Mouse (Mus musculus) forebrain, embryonic 13.5 days (tissue): ENCODE data around the gene Vezt. TPM values are rescaled to one million over a fixed set of nuclear protein-coding genes. Genes with fewer than 3 reads are reported as not detected.

Source experiments
- ATAC-seq: fragments of 200-750 bp; cut with Nextera tagmentation; 2 replicates; pipeline ENCODE4 v1.8.0; 2017
- H3K27ac ChIP-seq: fragments of 300-500 bp; sonication (generic); 2 replicates; pipeline ENCODE4 v1.5.1; 2015; ENCODE audit warnings: inconsistent platforms, mild to moderate bottlenecking, moderate library complexity
- H3K27me3 ChIP-seq: fragments of 300-500 bp; sonication (generic); 2 replicates; pipeline ENCODE4 v1.6.1; 2015; ENCODE audit warnings: mild to moderate bottlenecking, inconsistent platforms
- H3K36me3 ChIP-seq: fragments of 300-500 bp; sonication (generic); 2 replicates; pipeline ENCODE4 v1.6.1; 2015; ENCODE audit warnings: mild to moderate bottlenecking, inconsistent platforms; ENCODE audit not compliant: poor library complexity, severe bottlenecking
- H3K4me1 ChIP-seq: fragments of 300-500 bp; sonication (generic); 2 replicates; pipeline ENCODE4 v1.6.1; 2015; ENCODE audit warnings: inconsistent platforms
- H3K4me2 ChIP-seq: fragments of 300-500 bp; sonication (generic); 2 replicates; pipeline ENCODE4 v1.6.1; 2015; ENCODE audit warnings: inconsistent platforms, mild to moderate bottlenecking, moderate library complexity
- H3K4me3 ChIP-seq: fragments of 300-500 bp; sonication (generic); 2 replicates; pipeline ENCODE4 v1.5.1; 2015; ENCODE audit warnings: mild to moderate bottlenecking, inconsistent platforms
- H3K9ac ChIP-seq: fragments of 300-500 bp; sonication (generic); 2 replicates; pipeline ENCODE4 v1.6.1; 2015; ENCODE audit warnings: mild to moderate bottlenecking, inconsistent platforms
- H3K9me3 ChIP-seq: fragments of 300-500 bp; sonication (generic); replicated peaks from 2 replicates; pipeline ENCODE4 v1.6.1; 2016; ENCODE audit warnings: inconsistent platforms
- WGBS: fragments of 180-500 bp; shearing (Covaris S2); methylation state at CpG from one replicate; pipeline ENCODE4 v1.1.7; 2015; 5-methylcytosine and 5-hydroxymethylcytosine counted together
- polyA plus RNA-seq: library from polyadenylated mRNA; unstranded; fragments of >200 nt; fragmentation: Nextera tagmentation; extraction: Ambion mirVana; gene quantifications from 2 replicates; pipeline ENCODE4 v1.2.1, GENCODE M21; 2015

The Vezt gene
- polyA plus RNA-seq, 1 experiment from 2014 or later, result 50.8 TPM

DNA sequence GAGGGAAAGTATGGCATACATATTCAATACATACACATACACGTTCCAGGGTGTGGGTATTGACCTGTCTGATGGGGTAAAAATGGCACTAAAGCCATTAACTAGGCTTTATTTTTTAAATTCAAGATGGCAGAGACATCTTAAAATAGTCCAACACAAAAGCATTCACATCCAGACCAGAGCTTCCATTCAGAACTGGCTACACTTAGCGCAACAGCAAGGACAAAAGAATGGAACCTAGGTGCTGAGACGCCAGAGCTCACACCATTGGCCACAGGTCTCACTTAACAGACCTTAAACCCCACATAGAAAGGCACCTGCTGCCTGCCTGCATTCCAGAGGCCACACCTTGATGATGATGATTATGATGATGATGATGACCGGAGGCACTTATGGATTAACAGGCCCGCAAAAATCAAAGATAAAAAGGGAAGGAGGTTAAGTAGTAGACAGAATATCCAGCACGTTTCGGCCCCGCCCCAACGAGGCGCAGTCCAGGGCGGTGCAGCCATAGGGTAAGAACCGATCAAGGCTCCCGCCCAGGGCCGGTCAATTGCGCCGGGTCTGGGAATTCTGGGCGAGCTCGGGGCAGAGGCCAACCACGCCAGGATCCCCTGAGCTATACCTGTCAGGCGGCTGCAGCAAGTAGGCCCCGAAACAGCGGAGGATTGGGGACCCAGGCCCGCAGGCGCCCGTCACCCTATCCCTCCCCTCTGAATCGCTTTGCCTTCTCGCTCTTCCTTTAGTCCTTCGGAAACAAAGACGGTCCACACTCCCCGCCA lies 550 bp downstream of the Vezt start:
- WGBS, result under 1% methylated on average over 29 of the region's 30 CpGs
- peaks cover 13% of the 10 kb centered on the region for H3K36me3 ChIP-seq
- H3K4me2 ChIP-seq, result peak overlapping the region; percentile 76
- peaks cover 29% of the 10 kb centered on the region for H3K4me1 ChIP-seq
- H3K27me3 ChIP-seq, result no peaks in the 10 kb centered on the region
- peak overlapping the region; percentile 65 for H3K27ac ChIP-seq
- H3K9me3 ChIP-seq, result no peaks in the 10 kb centered on the region
- ATAC-seq, result peak; percentile 79
- H3K4me3 ChIP-seq, result peak overlapping the region; percentile 80
- H3K9ac ChIP-seq, result peak overlapping the region; percentile 92

DNA sequence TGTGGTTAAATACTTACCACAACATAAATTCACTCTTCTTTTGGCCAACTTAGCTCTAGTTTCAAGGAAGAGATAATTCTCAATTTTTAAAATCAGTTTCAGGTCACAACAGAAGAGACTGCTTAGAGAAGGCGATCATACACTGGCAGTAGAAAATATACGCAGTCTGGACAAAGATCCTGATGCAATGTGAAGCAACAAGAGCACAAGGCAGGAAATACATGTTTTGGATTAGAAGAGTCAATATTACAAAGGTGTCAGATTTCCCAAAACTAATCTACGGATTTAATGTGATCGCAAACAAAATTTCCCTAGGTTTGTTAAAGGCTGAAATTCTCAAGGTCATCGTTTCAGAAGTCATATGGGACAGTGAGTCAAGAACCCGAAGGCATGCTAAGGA lies 4.5 kb downstream of the Vezt start:
- 94% methylated on average over 6 of the region's 6 CpGs for WGBS
- no peak overlapping the region for H3K9ac ChIP-seq

DNA sequence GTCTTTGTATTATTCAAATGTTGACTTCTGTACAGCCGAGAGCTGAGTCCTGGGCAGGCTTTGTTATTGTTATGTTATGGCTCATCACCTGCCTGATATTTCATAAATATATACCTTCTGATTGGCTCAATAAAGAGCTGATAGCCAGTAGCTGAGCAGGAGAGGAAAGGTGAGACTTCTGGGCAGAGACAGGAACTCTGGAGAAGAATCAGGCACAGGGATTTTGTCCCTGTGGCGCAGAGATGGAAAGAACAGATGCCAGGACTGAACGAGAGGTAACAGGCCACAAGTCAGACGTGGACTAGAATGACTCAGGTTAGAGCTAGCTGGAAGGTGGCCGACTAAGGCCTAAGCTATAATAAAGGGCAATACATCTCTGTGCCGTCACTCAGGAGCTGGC lies 7.1 kb downstream of the Vezt start:
- Histone ChIP-seq H3K4me3 (no peak overlapping the region), H3K4me1 (peaks cover 11% of the 10 kb centered on the region), H3K9ac (no peak overlapping the region), H3K27me3 (no peaks in the 10 kb centered on the region), H3K27ac (no peak overlapping the region), H3K4me2 (no peak overlapping the region), H3K9me3 (no peaks in the 10 kb centered on the region), H3K36me3 (peaks cover 61% of the 10 kb centered on the region)
- ATAC-seq, result no peak
- 91% methylated on average over 6 of the region's 6 CpGs for WGBS

More for the DNA sequence above, 4.5 kb downstream of the Vezt start:
- peaks cover 26% of the 10 kb centered on the region for H3K4me1 ChIP-seq
- H3K4me3 ChIP-seq, result no peak overlapping the region
- H3K27me3 ChIP-seq, result no peaks in the 10 kb centered on the region
- no peaks in the 10 kb centered on the region for H3K9me3 ChIP-seq
- H3K4me2 ChIP-seq, result no peak overlapping the region
- no peak for ATAC-seq
- H3K27ac ChIP-seq, result no peak overlapping the region
- peaks cover 38% of the 10 kb centered on the region for H3K36me3 ChIP-seq

DNA sequence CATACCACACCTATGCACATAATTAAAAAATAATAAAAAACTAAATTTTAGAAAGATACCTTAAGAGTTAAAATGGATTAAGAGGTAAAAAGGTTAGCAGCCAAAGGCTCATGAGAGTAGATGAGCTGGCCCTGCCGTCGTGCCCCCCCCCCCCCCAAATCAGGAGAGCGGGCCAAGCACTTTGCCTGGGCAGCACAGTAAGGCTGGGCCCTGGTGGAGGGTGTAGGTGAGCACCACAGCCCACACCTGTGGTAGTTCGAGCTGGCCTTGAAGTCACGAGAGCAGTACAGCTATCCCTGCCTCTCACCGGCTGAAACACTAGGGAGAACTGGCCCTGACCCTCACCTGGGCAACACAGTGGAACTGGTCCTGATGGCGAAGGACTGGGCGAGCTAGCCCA lies 10.5 kb downstream of the Vezt start:
- Histone ChIP-seq H3K27ac (no peak overlapping the region), H3K27me3 (no peaks in the 10 kb centered on the region), H3K4me2 (no peak overlapping the region), H3K9ac (no peak overlapping the region), H3K9me3 (no peaks in the 10 kb centered on the region), H3K4me1 (no peaks in the 10 kb centered on the region), H3K36me3 (peaks cover 48% of the 10 kb centered on the region), H3K4me3 (no peak overlapping the region)
- ATAC-seq, result no peak
- 94% methylated on average over 8 of the region's 8 CpGs for WGBS

DNA sequence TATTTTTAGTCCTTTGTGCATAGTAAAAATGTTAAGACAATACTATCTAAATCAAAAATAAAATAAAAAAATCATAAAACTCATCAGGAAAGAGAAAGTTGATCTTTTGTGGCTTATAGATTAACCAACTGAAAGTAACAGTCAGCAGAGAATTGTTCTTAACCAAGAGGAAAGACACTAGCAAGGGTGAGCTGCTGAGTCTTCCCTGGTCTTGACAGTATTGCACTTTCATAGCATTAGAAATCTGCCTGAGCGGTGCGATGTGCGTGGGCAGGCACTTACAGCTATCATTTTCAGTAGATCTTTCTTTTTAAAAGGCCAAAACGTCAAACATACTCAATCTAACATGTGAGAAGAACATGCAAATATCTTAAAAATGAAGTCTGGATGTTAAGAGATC lies 14.6 kb downstream of the Vezt start:
- Histone ChIP-seq H3K9ac (no peak overlapping the region), H3K27ac (no peak overlapping the region), H3K36me3 (peaks cover 21% of the 10 kb centered on the region), H3K4me3 (no peak overlapping the region), H3K4me2 (no peak overlapping the region), H3K9me3 (no peaks in the 10 kb centered on the region), H3K4me1 (no peaks in the 10 kb centered on the region), H3K27me3 (no peaks in the 10 kb centered on the region)
- no peak for ATAC-seq
- WGBS, result 92% methylated on average over 4 of the region's 4 CpGs

DNA sequence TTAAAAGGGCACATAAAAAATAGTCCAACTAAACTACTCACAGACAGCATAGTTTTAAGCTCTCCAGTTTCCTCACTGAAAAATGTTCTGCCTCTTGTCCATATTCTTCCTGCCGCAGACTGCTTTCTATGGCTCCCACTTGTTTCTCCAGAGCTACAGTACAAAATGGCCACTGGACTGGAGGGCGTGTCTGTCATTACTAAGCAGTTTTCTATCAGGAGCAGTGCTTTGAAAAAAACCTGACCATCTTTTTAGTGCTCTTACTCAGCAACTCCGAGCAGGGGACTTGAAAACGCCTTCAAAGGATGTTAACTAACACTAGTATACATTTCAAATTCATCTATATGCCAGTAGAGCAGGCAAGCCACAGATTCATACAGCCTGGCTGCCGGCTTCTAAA lies 15.0 kb downstream of the Vezt start:
- Histone ChIP-seq H3K9me3 (no peaks in the 10 kb centered on the region), H3K27ac (no peak overlapping the region), H3K4me2 (no peak overlapping the region), H3K4me1 (no peaks in the 10 kb centered on the region), H3K9ac (no peak overlapping the region), H3K4me3 (no peak overlapping the region), H3K27me3 (no peaks in the 10 kb centered on the region), H3K36me3 (peaks cover 17% of the 10 kb centered on the region)
- 87% methylated on average over 5 of the region's 5 CpGs for WGBS
- ATAC-seq, result no peak

DNA sequence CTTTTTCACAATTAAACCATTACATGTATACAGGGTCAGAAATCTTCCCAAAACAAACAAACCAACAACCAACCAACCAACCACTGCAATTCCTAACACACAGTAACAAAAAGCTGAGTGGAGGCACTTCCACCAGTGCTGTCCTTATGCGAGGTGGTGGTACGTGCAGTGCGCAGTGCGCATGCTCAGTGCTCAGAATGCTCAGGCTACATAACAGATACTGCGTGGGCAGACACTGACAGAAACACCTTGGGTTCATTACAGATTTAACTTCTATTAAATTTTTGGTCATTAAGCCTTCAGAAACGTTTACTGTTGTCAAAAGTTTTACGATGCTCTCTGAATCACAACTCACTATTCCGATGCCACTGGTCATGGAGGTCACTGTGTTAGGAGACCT lies 18.2 kb downstream of the Vezt start:
- Histone ChIP-seq H3K27ac (no peak overlapping the region), H3K27me3 (no peaks in the 10 kb centered on the region), H3K9me3 (no peaks in the 10 kb centered on the region), H3K4me3 (no peak overlapping the region), H3K4me2 (no peak overlapping the region), H3K9ac (no peak overlapping the region), H3K36me3 (no peaks in the 10 kb centered on the region), H3K4me1 (no peaks in the 10 kb centered on the region)
- no peak for ATAC-seq
- WGBS, result 93% methylated on average over 8 of the region's 8 CpGs

DNA sequence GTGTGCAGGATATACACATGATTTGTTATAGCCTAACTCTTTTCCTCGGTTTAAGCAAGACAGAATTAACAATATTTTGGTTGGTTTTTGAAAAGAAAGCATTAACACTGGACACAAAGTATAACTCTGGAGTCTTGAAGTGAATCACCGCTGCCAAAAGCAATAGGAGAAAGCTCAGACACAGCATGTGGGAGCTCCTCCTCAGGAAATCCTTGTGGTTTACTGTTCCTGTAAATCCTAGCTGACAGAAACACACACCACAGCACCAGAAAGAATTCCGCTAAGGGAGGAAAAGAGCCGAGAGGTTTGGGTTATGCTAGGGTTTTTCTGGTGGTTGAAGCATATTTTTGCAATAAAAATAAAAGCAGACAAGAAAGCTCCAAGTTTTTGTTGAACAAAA lies 21.4 kb downstream of the Vezt start:
- Histone ChIP-seq H3K9ac (no peak overlapping the region), H3K4me3 (no peak overlapping the region), H3K36me3 (no peaks in the 10 kb centered on the region), H3K9me3 (no peaks in the 10 kb centered on the region), H3K27me3 (no peaks in the 10 kb centered on the region), H3K27ac (no peak overlapping the region), H3K4me2 (no peak overlapping the region), H3K4me1 (no peaks in the 10 kb centered on the region)
- WGBS, result 78% methylated on average over 4 of the region's 4 CpGs
- no peak for ATAC-seq

DNA sequence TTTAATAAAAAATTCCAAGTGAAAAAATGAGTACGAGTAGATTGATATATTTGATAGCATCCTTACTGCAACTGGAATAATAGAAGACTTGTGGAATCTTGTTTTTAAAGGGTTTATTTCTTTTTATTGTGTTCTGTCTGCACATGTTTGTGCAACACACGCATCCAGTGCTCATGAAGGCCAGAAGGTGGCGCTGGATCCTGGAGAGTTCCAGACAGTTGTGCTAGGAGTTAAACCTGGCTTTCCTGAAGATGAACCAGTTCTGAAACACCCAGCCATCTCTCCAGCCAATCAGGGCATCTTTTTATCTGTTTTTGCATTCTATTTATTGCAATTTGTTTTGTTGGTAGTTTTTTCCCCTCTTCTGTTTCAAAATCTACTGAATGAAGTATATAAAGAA lies 22.4 kb downstream of the Vezt start:
- 43% methylated on average over 3 of the region's 3 CpGs for WGBS
- Histone ChIP-seq H3K27ac (no peak overlapping the region), H3K27me3 (no peaks in the 10 kb centered on the region)

DNA sequence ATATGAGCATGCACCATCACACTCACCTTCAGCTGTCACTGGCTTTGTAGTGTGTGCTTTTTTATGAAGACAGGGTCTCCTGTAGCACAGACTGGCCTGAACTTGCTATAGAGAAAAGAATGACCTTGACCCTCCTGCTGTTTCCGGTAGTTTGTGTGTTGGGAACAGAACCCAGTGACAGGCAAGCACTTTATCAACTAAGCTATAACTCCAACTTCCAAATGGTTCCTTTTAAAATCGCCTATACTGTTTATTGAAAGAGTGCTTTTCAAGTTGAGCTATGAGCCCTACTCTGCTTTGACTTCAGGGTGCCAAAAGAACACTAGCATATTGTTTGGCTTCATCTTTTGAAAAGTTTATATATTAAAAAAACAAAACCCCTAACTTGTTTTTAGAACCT lies 24.6 kb downstream of the Vezt start:
- Histone ChIP-seq H3K4me1 (no peaks in the 10 kb centered on the region), H3K36me3 (peaks cover 14% of the 10 kb centered on the region), H3K4me3 (no peak overlapping the region), H3K27ac (no peak overlapping the region), H3K27me3 (no peaks in the 10 kb centered on the region), H3K9me3 (no peaks in the 10 kb centered on the region), H3K9ac (no peak overlapping the region), H3K4me2 (no peak overlapping the region)
- WGBS, result 83% methylated on average over 2 of the region's 2 CpGs
- ATAC-seq, result no peak

More for the DNA sequence above, 22.4 kb downstream of the Vezt start:
- no peak for ATAC-seq
- H3K4me2 ChIP-seq, result no peak overlapping the region
- H3K4me1 ChIP-seq, result no peaks in the 10 kb centered on the region
- 0 out of 2 replicates have a peak, but pooled peaks cover 4% of the 10 kb centered on the region for H3K36me3 ChIP-seq
- H3K9me3 ChIP-seq, result no peaks in the 10 kb centered on the region
- no peak overlapping the region for H3K9ac ChIP-seq
- no peak overlapping the region for H3K4me3 ChIP-seq

DNA sequence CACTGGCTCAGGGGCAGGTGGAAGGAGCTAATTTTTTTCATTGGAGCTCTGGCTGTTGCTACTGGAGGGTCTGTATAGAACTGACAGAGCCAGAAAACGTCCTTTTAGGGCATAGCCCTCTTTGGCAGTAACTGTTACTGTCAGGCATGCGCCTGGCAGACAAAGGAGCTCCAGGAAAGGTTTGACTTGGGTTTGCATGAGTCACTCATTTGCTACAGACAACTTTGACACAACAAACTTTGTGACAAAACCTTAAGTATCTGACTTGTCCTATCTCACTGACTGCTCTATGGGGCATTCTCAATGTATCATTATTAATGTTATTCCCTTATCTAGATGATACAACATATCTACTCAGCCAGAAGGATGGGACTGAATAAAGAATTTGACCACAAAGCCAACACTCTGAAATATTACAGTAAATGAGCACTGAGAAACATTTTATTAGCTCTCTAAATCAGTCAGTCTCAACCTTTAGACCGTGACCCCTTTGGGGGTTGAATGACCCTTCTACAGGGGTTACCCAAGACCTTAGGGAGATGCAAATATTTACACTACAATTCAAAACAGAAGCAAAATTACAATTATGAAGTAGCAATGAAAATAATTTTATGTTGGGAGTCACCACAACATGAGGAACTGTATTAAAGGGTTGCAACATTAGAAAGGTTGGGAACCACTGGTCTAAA lies 25.5 kb downstream of the Vezt start:
- no peaks in the 10 kb centered on the region for H3K4me1 ChIP-seq
- ATAC-seq, result no peak
- no peaks in the 10 kb centered on the region for H3K27me3 ChIP-seq

DNA sequence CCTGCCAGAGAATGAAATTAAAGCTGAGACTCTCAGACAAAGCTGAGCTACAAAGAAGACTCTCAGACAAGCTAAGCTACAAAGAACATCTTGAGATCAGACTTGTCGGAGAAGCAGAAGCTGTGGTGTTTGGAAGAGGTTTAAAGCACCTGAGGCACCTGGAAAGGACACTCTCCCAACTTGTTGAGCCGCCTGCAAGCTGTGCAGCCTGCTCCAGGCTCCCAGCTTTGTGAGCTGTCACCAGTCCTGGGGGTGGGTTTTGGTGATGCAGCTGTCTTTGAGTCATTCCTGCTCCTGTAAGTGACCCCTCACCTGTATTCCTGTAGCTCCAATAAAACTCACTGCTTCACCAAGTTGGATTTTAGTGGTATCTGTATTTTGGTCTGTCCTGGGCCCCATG lies 27.3 kb downstream of the Vezt start:
- Histone ChIP-seq H3K27me3 (no peaks in the 10 kb centered on the region), H3K9ac (no peak overlapping the region), H3K27ac (no peak overlapping the region), H3K36me3 (peaks cover 30% of the 10 kb centered on the region), H3K4me1 (no peaks in the 10 kb centered on the region), H3K9me3 (no peaks in the 10 kb centered on the region), H3K4me3 (no peak overlapping the region), H3K4me2 (no peak overlapping the region)
- no peak for ATAC-seq
- 97% methylated on average over 2 of the region's 2 CpGs for WGBS

More for the DNA sequence above, 25.5 kb downstream of the Vezt start:
- Histone ChIP-seq H3K9me3 (no peaks in the 10 kb centered on the region), H3K4me2 (no peak overlapping the region), H3K4me3 (no peak overlapping the region), H3K9ac (no peak overlapping the region), H3K27ac (no peak overlapping the region), H3K36me3 (peaks cover 22% of the 10 kb centered on the region)
- WGBS, result 79% methylated on average over 3 of the region's 3 CpGs
